ENCODE assay signal across 16 mouse cellular contexts in genomic region chr8:48228676-48229075, GRCm38 (mm10).
"Had no signal": no experiment of that assay in that cellular context is flagged by ENCODE, and none has a peak within 500 bp of the region (broad histone marks: within the 10 kb centered on the region; RNA-seq: fewer than 3 reads in every experiment).

No protein-coding gene starts in this region.

- H3K9me3 ChIP-seq: kidney, embryonic 15.5 days; limb, embryonic 10.5 days; neural tube, embryonic 15.5 days; stomach, embryonic 15.5 days had no signal

- DNase-seq: kidney, adult 2 months; kidney, postnatal 14 days; lung, embryonic 14.5 days; lung, postnatal 14 days; right cerebral cortex, adult 18-20 months; right cerebral cortex, postnatal 4 days; spleen, adult 18-20 months; thymus, postnatal 14 days had no signal

- H3K27ac ChIP-seq: kidney, embryonic 15.5 days; limb, embryonic 10.5 days; liver, embryonic 12.5 days; macrophage; midbrain, embryonic 13.5 days; neural tube, embryonic 15.5 days; stomach, embryonic 15.5 days had no signal

- H3K27me3 ChIP-seq: liver, embryonic 12.5 days; neural tube, embryonic 15.5 days; stomach, embryonic 15.5 days had no signal

- ATAC-seq: liver, embryonic 12.5 days; midbrain, embryonic 13.5 days had no signal

- H3K4me3 ChIP-seq: kidney, embryonic 15.5 days; limb, embryonic 10.5 days; liver, embryonic 12.5 days; midbrain, embryonic 13.5 days; myocyte; neural tube, embryonic 15.5 days; stomach, embryonic 15.5 days had no signal

- H3K4me1 ChIP-seq: kidney, embryonic 15.5 days; liver, embryonic 12.5 days; stomach, embryonic 15.5 days had no signal

- H3K4me2 ChIP-seq: kidney, embryonic 15.5 days; liver, embryonic 12.5 days; lung, embryonic 14.5 days; midbrain, embryonic 13.5 days; neural tube, embryonic 15.5 days; stomach, embryonic 15.5 days had no signal

- H3K9ac ChIP-seq: kidney, embryonic 15.5 days; liver, embryonic 12.5 days; lung, embryonic 14.5 days; midbrain, embryonic 13.5 days; neural tube, embryonic 15.5 days; stomach, embryonic 15.5 days had no signal
